Mouse (Mus musculus) liver, adult (tissue): ENCODE measurements around the gene Prune2.

Experiments used
- GATA4 ChIP-seq: IDR thresholded peaks from 2 replicates; pipeline ENCODE4 v1.6.1; 2014; ENCODE audit warnings: mild to moderate bottlenecking, low read length; ENCODE audit not compliant: insufficient replicate concordance

Prune2 gene

DNA sequence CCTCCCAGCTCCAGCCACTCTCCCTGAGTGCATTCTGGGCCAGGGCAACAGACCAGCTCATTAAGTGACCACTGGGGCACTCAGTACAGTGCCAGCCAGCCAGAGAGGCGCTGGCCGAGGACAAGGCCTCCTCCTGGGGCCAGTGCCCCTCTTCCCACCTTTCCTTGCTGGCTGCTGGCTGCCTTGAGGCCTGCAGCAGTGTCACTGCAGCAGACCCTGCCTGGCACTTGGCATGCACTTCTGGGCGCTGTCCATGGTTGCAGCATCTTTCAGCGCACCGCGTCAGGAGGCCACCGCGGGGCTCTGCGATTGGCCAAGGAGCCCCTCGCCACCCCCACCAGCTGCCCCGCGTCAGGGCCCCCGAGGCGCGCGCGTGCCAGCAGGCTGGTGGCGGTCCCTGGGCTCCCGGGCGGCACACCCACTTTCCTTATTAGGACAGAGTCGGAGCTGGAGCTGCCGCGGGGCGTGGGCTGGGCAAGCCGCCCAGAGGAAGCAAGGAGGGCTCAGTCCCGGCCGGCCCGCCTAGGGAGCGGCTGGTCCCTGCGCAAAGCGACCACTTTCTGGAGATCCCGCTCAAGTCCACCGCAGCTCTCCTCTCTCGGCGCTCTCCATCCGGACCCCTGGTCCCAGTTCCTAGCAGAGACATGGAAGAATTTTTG, at the start of gene Prune2:
Prune2 (plus strand) TSS at position 506 of the 659 bp plus-strand sequence.
- no peak for TF ChIP-seq GATA4

DNA sequence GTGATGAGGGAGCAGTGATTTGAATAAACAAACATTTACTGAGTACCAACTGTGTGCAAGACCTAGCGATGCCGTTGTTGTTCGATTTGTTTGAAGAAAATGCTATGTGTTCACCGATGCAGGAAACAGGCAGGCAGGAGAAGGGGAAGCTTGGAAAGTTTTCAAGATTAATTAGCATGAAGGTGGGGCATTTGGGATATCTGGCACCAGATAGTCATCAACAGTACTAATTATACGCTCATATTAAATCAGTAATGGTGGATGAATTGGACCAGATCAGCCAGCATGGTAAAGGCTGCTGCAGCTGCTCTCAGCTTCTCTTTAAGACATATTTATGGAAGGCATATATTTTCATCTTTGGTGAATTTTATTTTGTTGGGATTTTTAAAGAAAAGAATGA, 44.4 kb upstream of the Prune2 start:
- no peak for TF ChIP-seq GATA4

DNA sequence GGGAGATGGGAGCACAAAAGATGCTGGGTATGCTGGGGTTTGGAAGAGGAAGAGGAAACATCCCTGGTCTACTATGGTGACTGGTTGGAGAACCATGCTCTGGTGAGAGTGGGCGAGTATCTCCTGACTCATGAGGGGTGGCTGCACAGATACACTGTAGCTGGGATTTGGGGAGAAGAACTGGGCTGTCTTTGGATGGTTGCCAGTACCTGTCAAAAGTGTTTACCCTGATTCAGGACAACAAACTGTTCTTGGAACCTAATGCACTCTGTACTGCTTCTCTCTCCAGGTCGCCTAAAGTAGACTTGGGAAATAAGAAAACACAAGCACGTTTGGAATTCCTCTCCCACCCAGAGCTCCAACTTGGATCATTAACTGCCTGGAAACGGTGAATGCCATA, 31.4 kb upstream of the Prune2 start:
- no peak for TF ChIP-seq GATA4

DNA sequence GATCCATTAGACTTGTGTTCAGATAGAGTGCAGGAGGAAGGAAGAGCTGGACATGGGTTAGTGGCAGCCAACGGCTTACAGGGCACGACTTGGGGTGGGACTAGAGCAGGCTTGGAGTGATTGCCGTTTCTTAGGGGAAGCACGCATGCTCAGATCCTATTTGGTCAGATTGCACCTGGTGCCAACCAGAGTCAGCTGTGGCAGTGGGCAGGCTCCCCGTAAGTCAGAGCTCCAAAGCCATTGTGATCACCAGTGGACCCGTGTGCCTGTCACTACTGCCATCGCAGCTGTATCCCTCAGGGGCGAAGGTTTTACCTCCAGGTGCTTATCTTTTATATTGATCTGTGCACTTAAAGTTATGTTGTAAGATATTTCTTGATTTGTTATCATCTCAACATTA, 21.3 kb upstream of the Prune2 start:
- TF ChIP-seq GATA4 = no peak

DNA sequence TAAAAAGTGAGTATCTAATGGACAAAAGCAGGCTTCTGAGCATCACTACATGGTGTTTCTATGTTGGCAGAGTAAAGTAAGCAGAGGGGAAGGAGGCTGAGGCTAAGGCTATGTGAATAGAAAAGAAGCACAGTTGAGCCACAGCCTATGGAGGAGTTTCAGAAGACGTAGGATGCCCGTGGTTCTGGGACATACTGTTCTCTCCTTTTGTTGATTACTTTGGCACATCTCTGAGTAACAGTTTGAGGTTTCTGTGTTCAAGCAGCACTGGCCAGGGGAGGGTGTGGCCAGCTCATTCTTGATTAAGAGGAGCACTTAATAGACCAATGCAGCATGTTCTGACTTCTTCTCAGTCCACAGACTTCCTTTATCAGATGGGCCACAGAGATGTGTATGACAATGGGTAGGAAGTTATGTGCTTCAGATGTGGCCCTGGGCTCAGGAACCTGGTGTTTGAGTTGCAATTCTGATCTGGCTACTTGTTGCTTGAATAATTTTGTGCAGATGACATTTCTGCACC, 7.1 kb upstream of the Prune2 start:
- TF ChIP-seq GATA4 = no peak

DNA sequence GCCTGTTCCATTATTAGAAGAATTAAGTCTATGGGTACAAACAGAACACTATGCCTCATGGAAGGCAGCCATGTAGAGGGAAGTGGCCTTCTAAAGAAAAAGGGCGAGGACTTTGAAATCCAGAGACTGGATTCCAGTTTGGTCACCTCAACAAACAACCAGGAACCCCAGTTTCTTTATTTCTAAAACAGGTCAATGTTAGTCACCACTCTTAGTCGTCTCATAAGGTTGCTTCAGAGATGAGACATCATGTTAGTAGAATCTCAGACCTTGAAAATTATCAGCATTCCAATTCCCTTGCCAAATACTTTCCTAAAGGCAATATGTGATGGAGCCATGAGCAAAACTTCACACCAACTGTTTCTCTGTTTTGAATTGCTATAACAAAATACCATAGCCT, 6.6 kb upstream of the Prune2 start:
- no peak for TF ChIP-seq GATA4

DNA sequence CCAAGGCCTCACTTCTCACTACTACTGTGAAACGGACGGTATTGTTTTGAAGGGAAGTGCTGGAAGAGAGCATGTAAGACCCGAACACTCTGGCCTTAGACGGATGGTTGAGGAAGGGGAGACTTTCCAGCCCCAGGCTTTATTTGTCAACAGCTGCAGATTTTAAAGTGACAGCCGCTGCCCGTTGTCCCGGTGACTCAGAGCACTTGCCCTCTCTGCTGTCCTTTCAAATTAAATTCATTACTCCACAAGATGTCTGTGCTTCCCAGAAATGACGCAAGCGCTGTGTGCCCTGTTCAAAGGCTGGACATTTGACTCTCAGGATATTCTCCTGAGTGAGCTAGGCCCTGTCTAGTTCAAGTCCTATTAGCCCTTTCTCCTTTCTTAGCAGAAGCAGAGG, 5.9 kb upstream of the Prune2 start:
- TF ChIP-seq GATA4 = no peak

DNA sequence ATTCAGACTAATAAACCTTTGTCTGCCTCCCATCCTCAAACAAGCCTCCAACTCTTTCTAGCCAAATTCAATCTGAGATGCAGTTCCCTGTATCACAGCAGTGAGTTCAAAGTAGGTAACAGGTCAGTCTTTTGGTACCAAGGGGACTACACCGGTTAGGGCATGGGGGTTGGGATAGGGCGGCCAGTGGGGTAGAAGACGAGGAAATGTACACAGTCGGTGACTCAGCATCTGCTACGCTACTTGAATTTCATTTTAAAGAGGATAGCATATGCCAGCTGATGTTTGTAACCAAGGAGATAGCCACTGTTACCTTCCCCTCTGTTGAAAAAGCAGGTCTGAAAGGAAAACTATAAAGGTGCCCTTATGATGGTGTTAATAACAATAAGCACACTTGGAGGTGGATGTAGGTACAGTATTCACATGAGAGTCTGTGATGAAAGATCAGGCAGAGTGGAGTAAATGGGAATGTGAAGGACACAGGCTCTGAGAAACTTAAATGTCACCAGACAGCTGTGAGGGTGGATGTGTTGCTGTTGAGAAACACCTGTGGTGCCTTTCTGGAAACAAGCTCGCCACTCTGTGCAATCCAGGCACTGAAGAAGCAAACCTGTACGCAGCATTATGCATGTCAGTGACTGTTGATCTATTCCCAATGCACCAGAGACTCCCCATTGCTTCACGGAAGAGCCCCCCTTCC, 5.1 kb upstream of the Prune2 start:
- no peak for TF ChIP-seq GATA4

DNA sequence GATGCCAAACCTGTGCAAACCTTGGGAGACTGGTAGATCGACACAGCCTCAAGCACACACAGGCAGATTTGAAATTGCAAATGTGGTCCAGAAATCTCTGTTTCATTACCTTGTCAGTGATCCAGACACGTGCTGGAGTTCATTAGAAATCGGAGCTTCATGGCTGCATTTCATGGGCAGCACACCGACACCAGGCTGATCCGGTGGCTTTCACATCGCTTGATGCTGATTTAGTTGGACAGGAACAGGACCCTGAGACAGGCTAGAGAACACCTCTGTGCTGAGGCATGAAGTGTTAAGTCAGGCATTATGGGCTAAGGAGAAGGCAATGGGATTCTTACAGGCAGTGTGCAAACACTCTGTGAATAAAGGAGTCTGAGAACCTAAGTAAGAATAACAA, 1.2 kb upstream of the Prune2 start:
- no peak for TF ChIP-seq GATA4

DNA sequence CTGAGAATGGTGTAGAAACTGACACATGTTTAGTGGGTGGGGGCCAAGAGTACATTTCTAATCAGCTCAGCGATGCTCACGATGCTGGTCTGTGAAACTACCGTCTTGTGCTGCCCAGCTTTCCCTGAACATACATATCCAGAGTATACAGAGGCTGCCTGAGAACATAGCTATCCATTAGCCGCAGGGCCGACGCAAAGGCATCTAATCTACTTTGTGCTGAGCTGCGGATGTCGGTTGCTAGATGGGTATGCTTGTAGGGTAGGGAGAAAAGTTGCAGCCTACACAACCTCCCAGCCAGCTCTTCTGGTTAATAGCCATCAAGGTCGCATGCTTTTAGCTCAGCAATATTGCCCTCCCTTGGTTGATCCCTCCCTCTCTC, 696 bp upstream of the Prune2 start:
- TF ChIP-seq GATA4 = no peak

DNA sequence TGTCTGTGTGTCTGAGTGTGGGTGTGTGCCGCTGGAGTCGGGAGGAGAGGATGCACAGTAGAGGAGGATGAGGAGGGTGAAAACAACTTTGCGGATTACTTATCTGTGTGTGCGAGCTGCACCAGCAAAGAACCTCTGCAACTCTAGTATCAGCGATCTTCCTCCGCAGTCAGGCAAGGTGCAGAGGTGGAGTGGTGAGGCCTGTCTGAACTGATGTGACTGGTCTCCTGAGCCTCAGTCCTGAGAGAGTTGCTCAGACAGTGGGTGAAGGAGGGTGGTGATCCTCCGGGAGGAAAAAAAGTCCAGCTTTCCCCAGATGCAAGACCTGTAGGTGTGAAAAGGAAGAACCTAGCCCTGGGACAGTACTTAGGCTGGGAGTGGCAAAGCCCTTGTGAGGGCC, 401 bp downstream of the Prune2 start:
- no peak for TF ChIP-seq GATA4

DNA sequence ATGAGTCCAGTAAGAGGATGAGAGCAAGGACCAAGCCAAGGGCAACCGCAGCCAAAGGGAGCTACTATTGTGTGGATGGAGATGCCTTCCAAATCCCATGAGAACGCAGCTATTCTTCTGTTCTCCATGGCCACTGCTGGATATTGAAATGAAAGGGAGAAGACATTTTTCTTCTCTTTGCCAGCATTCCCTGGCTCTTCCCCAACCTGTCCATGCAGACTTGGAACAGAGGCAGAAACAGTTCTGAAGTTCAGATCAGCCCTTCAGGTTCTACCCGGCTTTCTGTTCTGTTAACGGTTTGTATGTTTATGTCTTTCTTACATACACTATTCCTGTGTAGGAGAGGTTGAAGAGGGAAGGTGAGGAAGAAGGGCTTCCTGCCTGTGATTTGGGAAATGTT, 3.1 kb downstream of the Prune2 start:
- TF ChIP-seq GATA4 = no peak

DNA sequence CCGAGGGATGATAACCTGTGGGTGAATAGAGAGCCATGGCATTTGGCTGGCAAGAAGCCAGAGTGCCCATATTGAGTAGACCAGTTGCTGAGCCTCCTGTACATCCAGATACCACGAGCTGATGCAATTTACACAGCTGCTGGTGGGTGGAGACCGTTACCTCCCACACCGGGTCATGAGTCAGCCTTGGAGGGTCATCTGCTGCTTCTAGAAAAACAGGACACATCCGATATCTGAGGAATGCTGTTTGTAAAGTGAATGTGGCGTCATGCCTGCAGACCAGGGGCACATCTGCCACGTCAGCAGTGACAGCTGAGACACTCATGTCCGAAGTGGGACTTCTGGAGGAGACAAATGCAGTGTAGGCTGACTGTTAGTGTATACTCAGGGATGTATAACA, 3.6 kb downstream of the Prune2 start:
- no peak for TF ChIP-seq GATA4

DNA sequence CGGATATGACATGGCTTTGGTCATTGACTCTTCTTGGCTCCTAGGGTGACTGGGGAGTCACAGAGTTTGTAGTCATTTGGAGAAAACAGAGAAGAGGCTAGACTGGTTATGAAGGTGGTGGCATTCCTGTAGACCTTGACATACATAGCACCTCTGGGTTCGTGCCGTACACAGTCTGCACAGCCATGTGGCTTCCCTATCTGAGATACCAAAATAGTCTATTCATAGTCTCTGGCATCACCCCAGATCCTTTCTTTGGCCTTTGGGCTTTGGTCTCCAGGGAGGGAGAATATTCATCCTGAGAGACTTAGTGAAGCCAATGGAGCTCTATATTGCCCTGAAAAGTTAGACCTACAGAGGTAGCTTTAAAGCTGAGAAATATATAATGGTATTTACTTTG, 5.1 kb downstream of the Prune2 start:
- TF ChIP-seq GATA4 = no peak

DNA sequence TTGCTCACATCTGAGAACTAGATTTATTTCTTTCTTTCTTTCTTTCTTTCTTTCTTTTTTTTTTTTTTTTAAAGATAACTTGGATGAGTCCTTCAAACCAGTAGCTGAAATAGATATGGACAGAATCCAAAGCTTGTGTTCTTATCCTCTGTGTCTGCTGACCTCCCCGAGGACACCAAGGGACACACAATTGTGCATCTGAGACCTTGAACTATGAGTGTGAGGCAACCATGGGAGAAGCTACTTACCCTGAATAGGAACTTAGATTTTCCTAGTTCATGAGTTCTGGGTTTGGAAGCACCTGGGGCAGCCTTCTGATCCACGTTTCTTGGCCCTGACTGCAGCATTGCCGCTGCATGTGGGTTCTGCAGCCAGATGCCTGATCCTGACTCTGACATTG, 7.3 kb downstream of the Prune2 start:
- TF ChIP-seq GATA4 = no peak

DNA sequence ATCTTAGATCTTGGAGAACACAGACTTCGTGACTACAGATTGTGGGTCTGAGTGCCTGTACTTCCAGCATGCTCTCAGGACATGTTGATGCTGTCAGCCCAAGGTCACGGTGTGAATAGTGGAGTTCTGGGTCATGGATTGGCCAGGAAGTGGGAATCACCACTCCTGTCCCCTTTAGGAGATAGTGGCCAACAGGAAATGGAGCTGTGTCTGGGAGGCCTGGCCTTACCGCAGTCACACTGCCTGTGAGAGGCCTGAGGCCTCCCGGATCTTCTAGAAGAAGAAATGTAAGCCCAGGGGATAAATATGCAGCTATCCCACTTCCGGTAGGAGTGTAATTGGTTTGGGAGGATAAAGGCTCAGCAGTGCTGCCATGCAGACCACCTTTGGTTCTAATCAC, 12.8 kb downstream of the Prune2 start:
- no peak for TF ChIP-seq GATA4

DNA sequence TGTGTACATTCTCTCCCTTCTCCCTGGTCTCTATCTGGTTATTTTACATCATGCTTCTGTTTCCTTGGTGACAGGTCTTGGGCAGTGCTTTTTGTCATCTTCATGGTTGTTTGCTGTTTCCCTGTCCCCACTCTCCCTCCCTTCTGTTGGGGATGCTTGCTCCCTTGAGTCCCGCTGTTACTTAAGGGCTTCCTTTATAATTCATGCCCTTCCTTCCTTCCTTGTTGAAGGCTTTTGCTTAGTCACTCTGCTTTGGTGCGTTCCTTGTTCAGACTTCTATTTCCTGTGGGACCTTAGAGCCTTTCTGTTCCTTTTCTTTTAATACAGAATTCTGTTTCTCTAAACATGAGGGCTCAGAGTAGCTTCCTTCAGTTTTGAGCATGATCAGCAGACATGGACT, 14.7 kb downstream of the Prune2 start:
- TF ChIP-seq GATA4 = no peak

DNA sequence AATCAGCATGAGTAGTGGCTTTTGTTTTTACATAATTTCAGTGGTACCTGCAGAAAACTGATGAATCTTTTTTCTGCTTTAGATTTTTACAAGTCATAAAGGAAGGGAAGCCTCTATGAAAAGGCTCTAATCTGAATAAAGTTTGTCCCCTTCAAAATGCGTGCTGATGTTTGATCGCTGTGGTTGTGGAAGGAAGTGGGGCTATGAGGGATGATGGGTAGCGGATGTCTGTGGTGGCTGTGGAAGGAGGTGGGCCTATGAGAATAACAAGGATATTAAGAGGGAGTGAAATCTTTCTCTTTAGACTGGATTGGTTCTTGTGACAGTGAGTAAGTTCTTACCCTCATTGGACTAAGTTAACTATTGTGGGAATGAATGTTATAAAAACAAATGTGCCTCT, 23.0 kb downstream of the Prune2 start:
- no peak for TF ChIP-seq GATA4

DNA sequence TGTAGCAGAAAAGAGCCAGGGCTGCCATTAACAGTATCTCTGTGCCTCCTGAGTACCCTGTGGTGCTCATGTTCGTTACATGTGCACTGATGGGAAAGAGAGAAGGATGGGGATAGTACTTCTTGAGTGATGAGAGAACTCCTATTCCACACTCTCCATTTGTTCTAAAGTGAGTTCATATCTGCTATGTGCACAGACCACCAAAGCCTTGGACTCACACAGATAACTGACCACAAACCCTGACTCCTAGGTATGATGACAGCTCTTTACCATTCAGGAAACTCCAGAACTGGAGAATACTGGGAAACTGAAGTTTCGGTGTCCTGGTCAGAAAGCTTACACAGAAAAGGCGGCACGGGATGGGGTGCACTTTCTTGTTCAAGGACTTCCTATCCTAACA, 25.8 kb downstream of the Prune2 start:
- no peak for TF ChIP-seq GATA4
